Mouse (Mus musculus): ENCODE results near the gene Vash2. TPM values are rescaled to one million over a fixed set of nuclear protein-coding genes. Genes with fewer than 3 reads are reported as not detected.
A peak's percentile ranks its signal among the peaks of the same experiment; 100 is the strongest.

The Vash2 gene
- polyA plus RNA-seq, 1 experiment from 2014 or later, result 27.0 TPM

GRCm38 (mm10) chr1:191008707-191009106 lies 29.6 kb upstream of the Vash2 start:
- Histone ChIP-seq H3K4me3 (ENCODE audit: low read length) (no peak overlapping the region), H3K27ac (ENCODE audit: low read length) (no peak overlapping the region), H3K9me3 (ENCODE audit: low read length) (peaks cover 3% of the 10 kb centered on the region; the same call in 1 of the 2 replicates), H3K36me3 (ENCODE audit: insufficient read depth, low read length) (peaks cover 43% of the 10 kb centered on the region), H3K9ac (replicated peaks; ENCODE audit: low read length) (no peak overlapping the region), H3K27me3 (ENCODE audit: insufficient read depth, low read length) (no peaks in the 10 kb centered on the region), H3K4me1 (ENCODE audit: insufficient read depth, low read length) (no peaks in the 10 kb centered on the region), H3K4me2 (replicated peaks; ENCODE audit: low read depth, low read length) (no peak overlapping the region)
- 99% methylated on average over 5 of the region's 5 CpGs for WGBS
- ATAC-seq (ENCODE audit: low FRiP score, low TSS enrichment), result no peak

DNA sequence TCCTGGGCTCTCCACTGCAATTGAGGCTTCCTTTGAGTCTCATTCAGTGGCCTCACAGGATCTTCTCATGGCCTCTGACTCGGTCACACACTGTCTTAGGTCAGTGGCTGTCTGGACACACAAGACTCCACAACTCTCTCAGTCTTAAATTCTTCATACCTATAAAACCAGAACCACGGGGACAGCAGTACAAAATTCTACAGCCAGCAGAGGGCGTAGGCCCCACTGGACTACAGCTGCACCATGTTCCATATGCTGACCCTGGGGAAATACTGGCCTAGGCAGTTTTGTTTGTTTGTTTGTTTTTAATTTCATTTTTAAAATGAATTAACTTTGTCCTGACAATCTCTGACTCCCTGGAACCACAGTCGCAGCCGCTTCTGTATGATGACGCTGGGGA lies 23.1 kb upstream of the Vash2 start:
- no peaks in the 10 kb centered on the region for H3K27me3 ChIP-seq (ENCODE audit: insufficient read depth, low read length)
- 60% methylated on average over 6 of the region's 6 CpGs for WGBS
- no peak overlapping the region for H3K27ac ChIP-seq (ENCODE audit: low read length)
- H3K36me3 ChIP-seq (ENCODE audit: insufficient read depth, low read length), result no peaks in the 10 kb centered on the region
- H3K9ac ChIP-seq (replicated peaks; ENCODE audit: low read length), result no peak overlapping the region
- H3K9me3 ChIP-seq (ENCODE audit: low read length), result peaks cover 6% of the 10 kb centered on the region; the same call in 1 of the 2 replicates
- H3K4me3 ChIP-seq (ENCODE audit: low read length), result no peak overlapping the region
- H3K4me2 ChIP-seq (replicated peaks; ENCODE audit: low read depth, low read length), result no peak overlapping the region
- no peak for ATAC-seq (ENCODE audit: low FRiP score, low TSS enrichment)
- no peaks in the 10 kb centered on the region for H3K4me1 ChIP-seq (ENCODE audit: insufficient read depth, low read length)

- ATAC-seq (ENCODE audit: low FRiP score, low TSS enrichment), result no peak
- WGBS, result 78% methylated on average over 3 of the region's 3 CpGs
- Histone ChIP-seq H3K4me3 (ENCODE audit: low read length) (no peak overlapping the region), H3K9ac (replicated peaks; ENCODE audit: low read length) (no peak overlapping the region), H3K4me1 (ENCODE audit: insufficient read depth, low read length) (peaks cover 2% of the 10 kb centered on the region; the same call in 1 of the 2 replicates), H3K27ac (ENCODE audit: low read length) (no peak overlapping the region), H3K36me3 (ENCODE audit: insufficient read depth, low read length) (no peaks in the 10 kb centered on the region), H3K27me3 (ENCODE audit: insufficient read depth, low read length) (no peaks in the 10 kb centered on the region), H3K9me3 (ENCODE audit: low read length) (peaks cover 6% of the 10 kb centered on the region; the same call in 1 of the 2 replicates), H3K4me2 (replicated peaks; ENCODE audit: low read depth, low read length) (no peak overlapping the region)
Measured at GRCm38 (mm10) chr1:191000686-191001085, 21.6 kb upstream of the Vash2 start.

DNA sequence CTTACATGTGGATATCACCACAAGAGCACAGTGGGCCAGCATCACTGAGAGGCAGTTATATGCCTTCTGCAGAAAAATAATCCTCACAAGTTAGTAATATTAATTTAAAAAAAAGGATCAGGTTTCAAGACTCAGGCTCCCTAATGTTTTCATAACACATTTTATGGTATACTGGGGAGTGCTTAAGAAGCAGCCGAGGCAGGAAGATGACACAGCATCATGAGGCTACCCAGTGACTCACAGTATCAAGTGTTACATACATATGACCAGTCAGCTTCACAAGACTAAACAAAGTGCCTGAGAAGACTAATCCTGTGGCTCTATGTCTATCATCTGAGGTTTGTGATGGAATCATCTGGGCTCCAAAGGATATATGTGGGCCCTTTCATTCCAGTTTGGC lies 18.9 kb upstream of the Vash2 start:
- ATAC-seq (ENCODE audit: low FRiP score, low TSS enrichment), result no peak
- no peak overlapping the region for H3K9ac ChIP-seq (replicated peaks; ENCODE audit: low read length)
- peaks cover 6% of the 10 kb centered on the region; the same call in 1 of the 2 replicates for H3K9me3 ChIP-seq (ENCODE audit: low read length)
- no peak overlapping the region for H3K4me3 ChIP-seq (ENCODE audit: low read length)
- no peak overlapping the region for H3K27ac ChIP-seq (ENCODE audit: low read length)
- H3K27me3 ChIP-seq (ENCODE audit: insufficient read depth, low read length), result no peaks in the 10 kb centered on the region
- H3K36me3 ChIP-seq (ENCODE audit: insufficient read depth, low read length), result no peaks in the 10 kb centered on the region
- peaks cover 7% of the 10 kb centered on the region; the same call in 1 of the 2 replicates for H3K4me1 ChIP-seq (ENCODE audit: insufficient read depth, low read length)
- 73% methylated on average over 1 of the region's 1 CpGs for WGBS
- H3K4me2 ChIP-seq (replicated peaks; ENCODE audit: low read depth, low read length), result no peak overlapping the region

- no peak overlapping the region for H3K4me2 ChIP-seq (replicated peaks; ENCODE audit: low read depth, low read length)
Measured at GRCm38 (mm10) chr1:190996346-190996877, 17.3 kb upstream of the Vash2 start.

GRCm38 (mm10) chr1:190995548-190995947 lies 16.5 kb upstream of the Vash2 start:
- 26% methylated on average over 7 of the region's 7 CpGs for WGBS
- H3K9me3 ChIP-seq (ENCODE audit: low read length), result peaks cover 6% of the 10 kb centered on the region; the same call in 1 of the 2 replicates
- no peak overlapping the region for H3K4me2 ChIP-seq (replicated peaks; ENCODE audit: low read depth, low read length)
- no peaks in the 10 kb centered on the region for H3K36me3 ChIP-seq (ENCODE audit: insufficient read depth, low read length)
- peak; percentile 92 for ATAC-seq (ENCODE audit: low FRiP score, low TSS enrichment)
- H3K4me3 ChIP-seq (ENCODE audit: low read length), result no peak overlapping the region
- H3K4me1 ChIP-seq (ENCODE audit: insufficient read depth, low read length), result peaks cover 7% of the 10 kb centered on the region; the same call in 1 of the 2 replicates
- H3K9ac ChIP-seq (replicated peaks; ENCODE audit: low read length), result no peak overlapping the region
- H3K27ac ChIP-seq (ENCODE audit: low read length), result no peak overlapping the region
- no peaks in the 10 kb centered on the region for H3K27me3 ChIP-seq (ENCODE audit: insufficient read depth, low read length)

More at GRCm38 (mm10) chr1:190996346-190996877, 17.3 kb upstream of the Vash2 start:
- H3K27ac ChIP-seq (ENCODE audit: low read length), result no peak overlapping the region
- H3K4me3 ChIP-seq (ENCODE audit: low read length), result no peak overlapping the region
- no peak overlapping the region for H3K9ac ChIP-seq (replicated peaks; ENCODE audit: low read length)
- H3K4me1 ChIP-seq (ENCODE audit: insufficient read depth, low read length), result peaks cover 7% of the 10 kb centered on the region; the same call in 1 of the 2 replicates
- H3K27me3 ChIP-seq (ENCODE audit: insufficient read depth, low read length), result no peaks in the 10 kb centered on the region
- 73% methylated on average over 6 of the region's 6 CpGs for WGBS
- peaks cover 6% of the 10 kb centered on the region; the same call in 1 of the 2 replicates for H3K9me3 ChIP-seq (ENCODE audit: low read length)
- ATAC-seq (ENCODE audit: low FRiP score, low TSS enrichment), result no peak
- no peaks in the 10 kb centered on the region for H3K36me3 ChIP-seq (ENCODE audit: insufficient read depth, low read length)

DNA sequence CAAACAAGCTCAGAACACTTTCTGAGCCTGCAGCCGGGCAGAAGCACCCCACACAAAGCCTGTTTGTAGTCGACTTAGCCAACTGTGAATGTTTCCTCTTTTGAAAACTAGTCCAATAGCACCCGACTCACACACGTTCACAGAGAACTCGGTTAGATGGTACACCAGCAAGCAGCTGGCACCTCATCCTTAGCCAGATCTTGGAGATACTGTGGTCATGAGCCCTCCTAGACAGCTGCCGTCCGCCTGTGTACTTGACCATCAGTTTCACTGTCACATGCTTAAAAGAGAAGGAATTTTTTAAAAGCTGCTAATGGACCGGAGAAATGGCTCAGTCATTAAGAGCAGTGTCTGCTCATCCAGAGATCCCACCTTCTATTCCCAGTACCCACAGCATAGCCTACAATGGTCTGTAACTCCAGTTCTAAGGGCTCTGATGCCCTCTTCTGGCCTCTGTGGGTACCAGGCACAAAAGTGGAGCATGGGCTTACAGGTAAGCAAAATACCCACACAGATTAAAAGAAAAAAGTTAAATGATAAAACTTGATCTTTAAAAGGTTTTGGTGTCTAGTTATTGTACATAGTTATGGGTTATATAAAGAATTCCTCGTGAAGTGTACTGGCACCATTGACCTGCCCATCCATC lies 10.5 kb upstream of the Vash2 start:
- WGBS, result 82% methylated on average over 9 of the region's 9 CpGs
- Histone ChIP-seq H3K9me3 (ENCODE audit: low read length) (no peaks in the 10 kb centered on the region), H3K36me3 (ENCODE audit: insufficient read depth, low read length) (no peaks in the 10 kb centered on the region), H3K9ac (replicated peaks; ENCODE audit: low read length) (no peak overlapping the region), H3K27ac (ENCODE audit: low read length) (no peak overlapping the region), H3K4me2 (replicated peaks; ENCODE audit: low read depth, low read length) (no peak overlapping the region), H3K4me3 (ENCODE audit: low read length) (no peak overlapping the region), H3K27me3 (ENCODE audit: insufficient read depth, low read length) (no peaks in the 10 kb centered on the region), H3K4me1 (ENCODE audit: insufficient read depth, low read length) (no peaks in the 10 kb centered on the region)
- ATAC-seq (ENCODE audit: low FRiP score, low TSS enrichment), result no peak

DNA sequence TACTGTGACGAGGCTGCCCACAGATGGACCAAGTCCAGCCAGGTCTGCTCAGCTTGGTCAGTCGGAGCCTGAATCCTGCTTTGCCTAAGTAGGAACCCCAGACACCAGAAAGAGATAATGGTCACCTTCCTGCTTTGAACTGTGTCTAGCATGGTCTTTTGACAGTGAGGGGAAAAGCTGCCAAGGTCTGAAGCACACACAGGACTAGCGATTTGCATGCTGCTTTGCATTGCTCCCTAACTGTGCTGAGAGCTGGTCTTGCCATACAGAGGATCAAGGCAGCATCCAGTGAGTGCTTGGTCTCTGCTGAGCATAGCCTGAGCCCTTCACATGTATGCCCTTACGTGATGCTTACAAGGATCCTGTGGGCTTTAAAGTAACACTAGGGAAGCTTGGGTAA lies 2.3 kb upstream of the Vash2 start:
- no peak overlapping the region for H3K9ac ChIP-seq (replicated peaks; ENCODE audit: low read length)
- H3K27me3 ChIP-seq (ENCODE audit: insufficient read depth, low read length), result no peaks in the 10 kb centered on the region
- no peaks in the 10 kb centered on the region for H3K36me3 ChIP-seq (ENCODE audit: insufficient read depth, low read length)
- ATAC-seq (ENCODE audit: low FRiP score, low TSS enrichment), result no peak
- no peak overlapping the region for H3K4me3 ChIP-seq (ENCODE audit: low read length)
- peaks cover 23% of the 10 kb centered on the region for H3K4me1 ChIP-seq (ENCODE audit: insufficient read depth, low read length)
- H3K9me3 ChIP-seq (ENCODE audit: low read length), result no peaks in the 10 kb centered on the region
- WGBS, result 83% methylated on average over 4 of the region's 4 CpGs
- no peak overlapping the region for H3K27ac ChIP-seq (ENCODE audit: low read length)
- no peak overlapping the region for H3K4me2 ChIP-seq (replicated peaks; ENCODE audit: low read depth, low read length)

- Histone ChIP-seq H3K4me1 (ENCODE audit: insufficient read depth, low read length) (peaks cover 25% of the 10 kb centered on the region), H3K27me3 (ENCODE audit: insufficient read depth, low read length) (no peaks in the 10 kb centered on the region), H3K27ac (ENCODE audit: low read length) (no peak overlapping the region), H3K4me2 (replicated peaks; ENCODE audit: low read depth, low read length) (no peak overlapping the region), H3K4me3 (ENCODE audit: low read length) (no peak overlapping the region), H3K9me3 (ENCODE audit: low read length) (no peaks in the 10 kb centered on the region), H3K9ac (replicated peaks; ENCODE audit: low read length) (no peak overlapping the region), H3K36me3 (ENCODE audit: insufficient read depth, low read length) (no peaks in the 10 kb centered on the region)
- no peak for ATAC-seq (ENCODE audit: low FRiP score, low TSS enrichment)
- 81% methylated on average over 1 of the region's 1 CpGs for WGBS
Measured at GRCm38 (mm10) chr1:190980470-190980869, 1.4 kb upstream of the Vash2 start.

DNA sequence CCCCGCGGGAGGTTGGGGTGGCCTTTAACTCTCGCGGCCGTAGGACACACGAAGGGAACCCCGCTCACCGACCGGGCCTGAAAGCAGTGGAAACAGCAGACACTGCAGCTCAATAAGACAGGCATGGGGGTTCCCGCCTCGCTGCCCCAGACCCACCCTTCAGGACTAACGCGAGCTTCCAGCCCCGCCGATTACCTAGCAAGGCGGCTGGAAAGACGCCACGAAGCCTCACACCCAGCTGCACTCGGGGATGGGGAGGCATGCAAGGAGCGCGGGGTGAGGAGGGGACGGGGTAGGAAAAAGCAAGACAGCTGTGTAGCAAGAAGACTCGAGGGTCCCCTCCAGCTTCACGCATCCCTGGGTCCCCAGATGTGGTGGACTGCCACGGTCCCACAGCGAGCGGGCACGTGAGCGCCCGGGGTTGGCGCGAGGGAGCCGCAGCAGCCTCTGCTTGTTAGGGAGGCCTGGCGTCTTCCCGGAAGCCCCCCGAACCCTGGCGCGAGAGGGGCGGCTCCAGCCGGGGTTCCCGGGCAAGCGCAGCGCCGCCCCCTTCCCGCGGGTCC lies 504 bp downstream of the Vash2 start:
- no peaks in the 10 kb centered on the region for H3K9me3 ChIP-seq (ENCODE audit: low read length)
- H3K4me3 ChIP-seq (ENCODE audit: low read length), result peak overlapping the region; percentile 71
- ATAC-seq (ENCODE audit: low FRiP score, low TSS enrichment), result peak; percentile 77
- H3K36me3 ChIP-seq (ENCODE audit: insufficient read depth, low read length), result peaks cover 4% of the 10 kb centered on the region
- peaks cover 25% of the 10 kb centered on the region for H3K4me1 ChIP-seq (ENCODE audit: insufficient read depth, low read length)
- no peaks in the 10 kb centered on the region for H3K27me3 ChIP-seq (ENCODE audit: insufficient read depth, low read length)
- H3K9ac ChIP-seq (replicated peaks; ENCODE audit: low read length), result peak overlapping the region; percentile 82
- WGBS, result under 1% methylated on average over 46 of the region's 46 CpGs
- peak overlapping the region; percentile 89 for H3K27ac ChIP-seq (ENCODE audit: low read length)
- H3K4me2 ChIP-seq (replicated peaks; ENCODE audit: low read depth, low read length), result peak overlapping the region; percentile 99
